Mouse (Mus musculus) cerebellum, adult 18-20 months (tissue): ENCODE results near the gene Mettl16.
A peak's percentile ranks its signal among the peaks of the same experiment; 100 is the strongest.

Experiments
- DNase-seq, 2 experiments: peaks; one replicate each; pipeline ENCODE4 v3.0.0; 2021

The Mettl16 gene

GRCm38 (mm10) chr11:74832503-74833143, 62.0 kb downstream of the Mettl16 start:
- peak; percentile 72 to 74 for DNase-seq

GRCm38 (mm10) chr11:74833536-74834358, 63.1 kb downstream of the Mettl16 start:
- peak in 1 of 2 experiments; percentile 29 for DNase-seq

- no peak for DNase-seq
These were observed 63.7 kb downstream of the Mettl16 start for GRCm38 (mm10) chr11:74834359-74834638.

- DNase-seq, result no peak
These were observed 64.1 kb downstream of the Mettl16 start for GRCm38 (mm10) chr11:74834650-74835277.

- peak in 1 of 2 experiments; percentile 20 for DNase-seq
These were observed 65.1 kb downstream of the Mettl16 start for GRCm38 (mm10) chr11:74835593-74836224.

GRCm38 (mm10) chr11:74836225-74837055, 65.8 kb downstream of the Mettl16 start:
- DNase-seq, result peak; percentile 34 to 40

- no peak for DNase-seq
These were observed 66.5 kb downstream of the Mettl16 start for GRCm38 (mm10) chr11:74837056-74837693.

GRCm38 (mm10) chr11:74837694-74838431, 67.2 kb downstream of the Mettl16 start:
- DNase-seq, result peak; percentile 96 to 97

GRCm38 (mm10) chr11:74838441-74838840, 67.8 kb downstream of the Mettl16 start:
- DNase-seq, result peak; percentile 93 to 96

GRCm38 (mm10) chr11:74838971-74839370, 68.3 kb downstream of the Mettl16 start:
- peak; percentile 41 to 42 for DNase-seq

- DNase-seq, result no peak
These were observed 69.5 kb downstream of the Mettl16 start for GRCm38 (mm10) chr11:74839860-74840715.

- no peak for DNase-seq
These were observed 70.1 kb downstream of the Mettl16 start for GRCm38 (mm10) chr11:74840739-74841138.

GRCm38 (mm10) chr11:74841366-74841765, 70.7 kb downstream of the Mettl16 start:
- peak; percentile 36 to 38 for DNase-seq

GRCm38 (mm10) chr11:74842045-74842444, 71.4 kb downstream of the Mettl16 start:
- DNase-seq, result peak; percentile 34 to 44

GRCm38 (mm10) chr11:74842656-74843434, 72.2 kb downstream of the Mettl16 start:
- peak; percentile 24 to 43 for DNase-seq

- peak; percentile 46 to 50 for DNase-seq
These were observed 72.7 kb downstream of the Mettl16 start for GRCm38 (mm10) chr11:74843435-74843714.

GRCm38 (mm10) chr11:74843761-74844160, 73.1 kb downstream of the Mettl16 start:
- DNase-seq, result no peak

GRCm38 (mm10) chr11:74845784-74846183, 75.2 kb downstream of the Mettl16 start:
- DNase-seq, result no peak

GRCm38 (mm10) chr11:74847919-74848521, 77.4 kb downstream of the Mettl16 start:
- DNase-seq, result peak; percentile 84 to 86
